Mouse (Mus musculus) liver, embryonic 14.5 days (tissue): ENCODE results near the gene Appl2.

Source experiments
- CTCF ChIP-seq: IDR thresholded peaks from 2 replicates; pipeline ENCODE4 v1.5.1; 2016; ENCODE audit warnings: antibody characterized with exemption, low read depth, control low read depth
- EP300 ChIP-seq: IDR thresholded peaks from 2 replicates; pipeline ENCODE4 v1.6.1; 2016; ENCODE audit warnings: antibody characterized with exemption, low read depth

GRCm38 (mm10) chr10:83611863-83612262, 36.7 kb downstream of the Appl2 start:
- no peak for TF ChIP-seq CTCF
- TF ChIP-seq EP300 = no peak
